Mouse (Mus musculus): ENCODE data around the gene Fcgr1.

DNA sequence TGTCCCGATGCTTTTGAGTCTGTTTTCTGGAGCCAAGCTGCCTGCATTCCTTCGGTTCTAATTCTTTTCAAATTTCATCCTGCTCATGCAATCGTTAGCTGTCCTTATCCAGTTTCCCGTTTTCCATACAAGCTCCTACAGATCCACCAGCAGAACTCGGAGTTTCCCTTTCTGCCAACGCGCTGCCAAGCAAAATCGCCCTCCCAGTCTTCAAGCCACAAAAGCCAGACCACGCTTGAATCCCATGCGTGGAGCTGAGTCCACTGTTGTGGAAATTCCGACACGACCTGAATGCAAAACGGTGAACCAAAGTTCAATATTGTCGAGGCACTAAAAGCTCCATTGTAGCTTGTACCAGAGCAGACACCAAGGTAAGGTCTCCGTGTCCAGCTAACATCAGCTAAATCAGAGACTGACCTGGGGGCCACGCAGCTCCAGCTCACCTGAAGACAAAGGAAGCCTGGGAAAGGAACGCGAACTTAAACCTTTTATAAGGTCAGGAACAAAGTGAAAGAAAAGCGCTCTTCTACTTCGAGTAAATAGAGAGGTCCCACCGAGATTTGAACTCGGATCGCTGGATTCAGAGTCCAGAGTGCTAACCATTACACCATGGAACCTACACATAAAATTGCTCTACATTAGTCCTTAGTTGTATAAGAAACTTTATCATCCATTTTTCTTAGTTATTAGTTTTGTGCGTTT, 47.0 kb upstream of the Fcgr1 start:
- TF ChIP-seq EP300 (IDR thresholded peaks at IDR 0.05) (no peak), CTCF (IDR thresholded peaks at IDR 0.05) (no peak)

Measured in lung, postnatal 0 days (tissue).